10 mouse cellular contexts compared by ENCODE assay signal in genomic region chr5:113153508-113153830, GRCm38 (mm10).
DNase-seq lines count a peak whose midpoint lies in the region; ATAC-seq and TF ChIP-seq lines count a peak whose summit lies in the region.
"Had no signal": no experiment of that assay in that cellular context is flagged by ENCODE, and none has a peak within 500 bp of the region (broad histone marks: within the 10 kb centered on the region; RNA-seq: fewer than 3 reads in every experiment).

No protein-coding gene starts in this region.

- no peak overlapping the region for H3K4me3 ChIP-seq in kidney, adult 2 months (ENCODE audit: insufficient read depth, low read depth, low read length)
- H3K4me3 ChIP-seq in ES-Bruce4 (ENCODE audit: low read depth, low read length) = no peak overlapping the region
- H3K4me3 ChIP-seq in embryonic facial prominence, embryonic 11.5 days (ENCODE audit: low read depth, low read length) = no peak overlapping the region
- H3K4me3 ChIP-seq in limb, embryonic 10.5 days = no peak overlapping the region
- H3K4me3 ChIP-seq: hindbrain, embryonic 15.5 days; megakaryocyte, embryonic 14.5 days had no signal

- 73% methylated on average over 5 of the region's 5 CpGs for WGBS in kidney, adult 2 months
- WGBS in embryonic facial prominence, embryonic 11.5 days = 90% methylated on average over 5 of the region's 5 CpGs
- 78% methylated on average over 5 of the region's 5 CpGs for WGBS in limb, embryonic 10.5 days

- H3K4me2 ChIP-seq in embryonic facial prominence, embryonic 11.5 days (ENCODE audit: low read depth, low read length) = no peak overlapping the region
- H3K4me2 ChIP-seq: hindbrain, embryonic 15.5 days had no signal

- no peak for ATAC-seq in embryonic facial prominence, embryonic 11.5 days (replicated peaks; ENCODE audit: insufficient number of reproducible peaks, low FRiP score, low TSS enrichment, low read depth)

- TF ChIP-seq POLR2A in kidney, adult 2 months (IDR thresholded peaks at IDR 0.05; ENCODE audit: low read depth, low read length) = no peak
- no peak for TF ChIP-seq POLR2A in ES-Bruce4 (IDR thresholded peaks at IDR 0.05; ENCODE audit: insufficient read depth, low read length)

- peak overlapping the region; percentile 35 for H3K9ac ChIP-seq in ES-Bruce4 (ENCODE audit: low read depth, poor library complexity, severe bottlenecking)
- H3K9ac ChIP-seq in embryonic facial prominence, embryonic 11.5 days (replicated peaks; ENCODE audit: low read length) = 0 out of 2 replicates have a peak overlapping the region, but pooled peaks have one; percentile 18
- H3K9ac ChIP-seq: hindbrain, embryonic 15.5 days had no signal

- no peak for TF ChIP-seq CTCF in kidney, adult 2 months (conservative IDR thresholded peaks at IDR 0.05; ENCODE audit: insufficient read depth, insufficient read length, low read depth, low read length)
- no peak for TF ChIP-seq CTCF in ES-Bruce4 (IDR thresholded peaks at IDR 0.05; ENCODE audit: low read depth, low read length)

- no peaks in the 10 kb centered on the region for H3K36me3 ChIP-seq in kidney, adult 2 months (ENCODE audit: control insufficient read depth, insufficient read depth, low read length)
- H3K36me3 ChIP-seq in ES-Bruce4 (ENCODE audit: control insufficient read depth, insufficient read depth, low read length, poor library complexity, severe bottlenecking) = no peaks in the 10 kb centered on the region
- no peaks in the 10 kb centered on the region for H3K36me3 ChIP-seq in embryonic facial prominence, embryonic 11.5 days (replicated peaks; ENCODE audit: control insufficient read depth, insufficient read depth, low read depth, low read length)
- no peaks in the 10 kb centered on the region for H3K36me3 ChIP-seq in limb, embryonic 10.5 days
- H3K36me3 ChIP-seq: hindbrain, embryonic 15.5 days had no signal

- no peak for DNase-seq in kidney, adult 2 months
- no peak for DNase-seq in kidney, adult 11 months
- no peak for DNase-seq in embryonic facial prominence, embryonic 11.5 days (ENCODE audit: low spot score)
- no peak for DNase-seq in limb, embryonic 10.5 days (ENCODE audit: low spot score)
- DNase-seq in ovary, postnatal 14 days (ENCODE audit: low spot score) = no peak
- DNase-seq in adrenal gland, postnatal 36 days = no peak
- DNase-seq: thymus, postnatal 4 days had no signal

- H3K27me3 ChIP-seq in kidney, adult 2 months (replicated peaks; ENCODE audit: control insufficient read depth, insufficient read depth, low read length) = no peaks in the 10 kb centered on the region
- no peaks in the 10 kb centered on the region for H3K27me3 ChIP-seq in ES-Bruce4 (ENCODE audit: control insufficient read depth, insufficient read depth, low read length, poor library complexity, severe bottlenecking)
- no peaks in the 10 kb centered on the region for H3K27me3 ChIP-seq in embryonic facial prominence, embryonic 11.5 days (ENCODE audit: control insufficient read depth, insufficient read depth, low read length)
- no peaks in the 10 kb centered on the region for H3K27me3 ChIP-seq in limb, embryonic 10.5 days (ENCODE audit: low read depth, poor library complexity, severe bottlenecking)
- H3K27me3 ChIP-seq: hindbrain, embryonic 15.5 days had no signal

- no peaks in the 10 kb centered on the region for H3K4me1 ChIP-seq in kidney, adult 2 months (ENCODE audit: control insufficient read depth, insufficient read depth, low read length)
- no peaks in the 10 kb centered on the region for H3K4me1 ChIP-seq in ES-Bruce4 (ENCODE audit: control insufficient read depth, insufficient read depth, low read length)
- H3K4me1 ChIP-seq in embryonic facial prominence, embryonic 11.5 days (ENCODE audit: control insufficient read depth, insufficient read depth, low read length) = peaks cover 7% of the 10 kb centered on the region
- peaks cover 47% of the 10 kb centered on the region for H3K4me1 ChIP-seq in limb, embryonic 10.5 days

- no peak for TF ChIP-seq EP300 in ES-Bruce4 (IDR thresholded peaks at IDR 0.05; ENCODE audit: insufficient read depth, low read depth, low read length)

- no peaks in the 10 kb centered on the region for H3K9me3 ChIP-seq in ES-Bruce4 (replicated peaks; ENCODE audit: control insufficient read depth, insufficient read depth, low read length, poor library complexity, severe bottlenecking)
- no peaks in the 10 kb centered on the region for H3K9me3 ChIP-seq in embryonic facial prominence, embryonic 11.5 days (replicated peaks; ENCODE audit: control insufficient read depth, low read length)
- no peaks in the 10 kb centered on the region for H3K9me3 ChIP-seq in limb, embryonic 10.5 days (replicated peaks)
- H3K9me3 ChIP-seq: hindbrain, embryonic 15.5 days; megakaryocyte, embryonic 14.5 days had no signal

- H3K27ac ChIP-seq in kidney, adult 2 months (ENCODE audit: insufficient read depth, low read depth, low read length) = peak overlapping the region; percentile 24; the same call in 1 of the 2 replicates
- no peak overlapping the region for H3K27ac ChIP-seq in ES-Bruce4 (ENCODE audit: insufficient read depth, low read length)
- peak overlapping the region; percentile 47; the same call in 1 of the 2 replicates for H3K27ac ChIP-seq in embryonic facial prominence, embryonic 11.5 days (replicated peaks; ENCODE audit: low read depth, low read length)
- peak overlapping the region; percentile 84 for H3K27ac ChIP-seq in limb, embryonic 10.5 days
- H3K27ac ChIP-seq: hindbrain, embryonic 15.5 days had no signal
